Mouse (Mus musculus): ENCODE data around the gene Ptpn14.

DNA sequence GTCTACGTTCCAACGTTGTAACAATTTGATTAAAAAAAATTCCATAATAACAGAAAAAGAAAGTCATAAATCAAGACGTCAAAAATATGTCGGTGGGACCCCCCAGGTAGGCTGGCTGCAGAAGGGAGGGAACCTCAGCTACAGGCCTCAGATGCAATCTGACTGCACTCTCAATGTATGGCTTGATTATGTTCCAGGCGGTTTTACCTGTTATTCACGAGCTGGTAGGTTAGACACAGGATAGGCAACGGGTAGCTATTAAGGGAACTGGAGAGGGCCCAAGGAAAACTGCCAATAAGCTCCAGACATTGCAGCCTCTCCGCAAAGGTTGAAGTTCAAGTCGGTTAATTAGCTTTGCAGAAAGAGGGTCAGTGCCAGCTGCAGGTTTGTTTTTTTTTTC, 194.7 kb downstream of the Ptpn14 start:
- no peak for TF ChIP-seq ZNF384 (IDR thresholded peaks at IDR 0.05; ENCODE audit: low read depth, low read length)
- no peak for TF ChIP-seq MAFK (IDR thresholded peaks at IDR 0.05; ENCODE audit: insufficient read depth, low read depth, low read length)
- TF ChIP-seq ZC3H11A (IDR thresholded peaks at IDR 0.05; ENCODE audit: borderline replicate concordance, low read depth, low read length) = no peak
- TF ChIP-seq CHD2 (IDR thresholded peaks at IDR 0.05; ENCODE audit: low read depth, low read length) = no peak
